Mouse (Mus musculus): Measurements from ENCODE around the gene Sgms1. TPM values are rescaled to one million over a fixed set of nuclear protein-coding genes. Genes with fewer than 3 reads are reported as not detected.
"Not testable (repeated sequence)": the region's sequence is repeated elsewhere in the genome, so short reads cannot be mapped to it uniquely, and the experiment has no call there.

Gene Sgms1
- total RNA-seq, 4 experiments from 2014 or later = 48.4 to 62.8 (median 50.8) TPM

GRCm38 (mm10) chr19:32325100-32325768 is 64.3 kb downstream of the Sgms1 start:
- DNase-seq (ENCODE audit: low spot score) = peak; percentile 60

GRCm38 (mm10) chr19:32324550-32324949 is 65.0 kb downstream of the Sgms1 start:
- DNase-seq (ENCODE audit: low spot score) = no peak

GRCm38 (mm10) chr19:32323070-32323469 is 66.4 kb downstream of the Sgms1 start:
- DNase-seq (ENCODE audit: low spot score) = no peak

- DNase-seq (ENCODE audit: low spot score) = peak; percentile 84
Observed at GRCm38 (mm10) chr19:32322429-32323035, 67.0 kb downstream of the Sgms1 start.

GRCm38 (mm10) chr19:32320366-32320666 is 69.2 kb downstream of the Sgms1 start:
- DNase-seq (ENCODE audit: low spot score) = no peak

GRCm38 (mm10) chr19:32319531-32320365 is 69.8 kb downstream of the Sgms1 start:
- no peak for DNase-seq (ENCODE audit: low spot score)

GRCm38 (mm10) chr19:32319057-32319456 is 70.5 kb downstream of the Sgms1 start:
- DNase-seq (ENCODE audit: low spot score) = no peak

- not testable (repeated sequence) for DNase-seq (ENCODE audit: low spot score)
Observed at GRCm38 (mm10) chr19:32317347-32317746, 72.2 kb downstream of the Sgms1 start.

- no peak for DNase-seq (ENCODE audit: low spot score)
Observed at GRCm38 (mm10) chr19:32313304-32313703, 76.2 kb downstream of the Sgms1 start.

GRCm38 (mm10) chr19:32311762-32312161 is 77.8 kb downstream of the Sgms1 start:
- DNase-seq (ENCODE audit: low spot score) = no peak

- DNase-seq (ENCODE audit: low spot score) = no peak
Observed at GRCm38 (mm10) chr19:32311063-32311462, 78.5 kb downstream of the Sgms1 start.

GRCm38 (mm10) chr19:32310483-32310882 is 79.0 kb downstream of the Sgms1 start:
- no peak for DNase-seq (ENCODE audit: low spot score)

- peak; percentile 54 for DNase-seq (ENCODE audit: low spot score)
Observed at GRCm38 (mm10) chr19:32309346-32309745, 80.2 kb downstream of the Sgms1 start.

GRCm38 (mm10) chr19:32308311-32308710 is 81.2 kb downstream of the Sgms1 start:
- no peak for DNase-seq (ENCODE audit: low spot score)

GRCm38 (mm10) chr19:32304898-32305297 is 84.6 kb downstream of the Sgms1 start:
- peak; percentile 91 for DNase-seq (ENCODE audit: low spot score)

- peak; percentile 95 for DNase-seq (ENCODE audit: low spot score)
Observed at GRCm38 (mm10) chr19:32304008-32304873, 85.3 kb downstream of the Sgms1 start.

- no peak for DNase-seq (ENCODE audit: low spot score)
Observed at GRCm38 (mm10) chr19:32302835-32303381, 86.6 kb downstream of the Sgms1 start.

- DNase-seq (ENCODE audit: low spot score) = no peak
Observed at GRCm38 (mm10) chr19:32301568-32301967, 87.9 kb downstream of the Sgms1 start.

GRCm38 (mm10) chr19:32298221-32298620 is 91.3 kb downstream of the Sgms1 start:
- DNase-seq (ENCODE audit: low spot score) = no peak

- DNase-seq (ENCODE audit: low spot score) = no peak
Observed at GRCm38 (mm10) chr19:32296863-32297262, 92.7 kb downstream of the Sgms1 start.

GRCm38 (mm10) chr19:32295581-32295980 is 93.9 kb downstream of the Sgms1 start:
- DNase-seq (ENCODE audit: low spot score) = no peak
